14 mouse cellular contexts compared by ENCODE assay signal in the genomic region with DNA sequence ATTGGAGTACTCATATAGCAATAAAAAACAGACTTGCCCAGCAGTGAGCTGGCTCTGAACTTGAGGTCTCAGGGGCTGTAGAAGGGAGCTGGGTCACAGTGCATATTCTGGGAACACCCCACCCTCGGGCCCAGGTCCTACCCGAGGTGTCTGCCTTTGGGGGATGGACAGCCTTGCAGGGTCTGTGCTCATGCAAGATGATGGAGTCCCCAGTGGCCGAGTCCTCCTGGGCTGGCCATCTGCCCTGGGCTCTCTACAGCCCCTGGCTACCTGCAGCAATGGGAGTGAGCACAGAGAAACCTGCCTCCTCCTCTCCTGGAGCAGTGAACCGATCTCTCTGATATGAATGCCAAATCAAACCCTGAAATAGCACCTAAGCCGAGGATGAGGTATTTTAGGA.
A peak's percentile ranks its signal among the peaks of the same experiment; 100 is the strongest.
DNase-seq lines count a peak whose midpoint lies in the region; ATAC-seq lines count a peak whose summit lies in the region.
"Had no signal": no experiment of that assay in that cellular context is flagged by ENCODE, and none has a peak within 500 bp of the region (broad histone marks: within the 10 kb centered on the region; RNA-seq: fewer than 3 reads in every experiment).

No protein-coding gene starts in this region.

- ATAC-seq in cerebellum, adult (ENCODE audit: insufficient number of reproducible peaks, low FRiP score, low TSS enrichment): 0 out of 2 replicates have a peak, but pooled peaks have one; percentile 12
- ATAC-seq in frontal cortex, adult (ENCODE audit: low TSS enrichment): peak; percentile 47; the same call in 1 of the 2 replicates
- ATAC-seq: activated CD4-positive, CD25-positive, alpha-beta regulatory T cell, adult 4 months; intestine, postnatal 0 days had no signal

- no peak for DNase-seq in cerebellum, postnatal 36 days
- no peak for DNase-seq in frontal cortex, postnatal 10 days (ENCODE audit: low spot score in 2 of 2)
- DNase-seq in testis, postnatal 10 days (ENCODE audit: low spot score): peak; percentile 35
- DNase-seq in testis, postnatal 14 days (ENCODE audit: low spot score): no peak
- DNase-seq: adrenal gland, adult 8-10 months; adrenal gland, postnatal 25 days; cerebellum, adult 11 months; cerebellum, adult 2 months; cerebellum, postnatal 25 days; gastrocnemius, postnatal 25 days had no signal
